Mouse (Mus musculus) lung, adult 2 months (tissue): Measurements from ENCODE around the gene Hist2h2bb.
A peak's percentile ranks its signal among the peaks of the same experiment; 100 is the strongest.

Source experiments
- CTCF ChIP-seq: fragments of 200-500 bp; IDR thresholded peaks from 2 replicates; pipeline ENCODE4 v1.5.1; 2011; ENCODE audit warnings: mild to moderate bottlenecking, low read length, control low read depth; ENCODE audit not compliant: insufficient read depth
- POLR2A ChIP-seq: fragments of 200-500 bp; IDR thresholded peaks from 2 replicates; pipeline ENCODE4 v1.6.1; 2011; ENCODE audit warnings: low read depth, mild to moderate bottlenecking, control low read depth, low read length, borderline replicate concordance; ENCODE audit errors: extremely low read depth

GRCm38 (mm10) chr3:96268051-96268775, 1.3 kb upstream of the Hist2h2bb start, which contains the start of gene Hist2h3b:
- TF ChIP-seq POLR2A (peak; percentile 96), CTCF (no peak)
